Mouse (Mus musculus) right cerebral cortex, postnatal 14 days (tissue): ENCODE data around the gene Gm37240.

ENCODE experiments used
- DNase-seq: peaks from one replicate; pipeline ENCODE4 v3.0.0; 2022

The Gm37240 gene

DNA sequence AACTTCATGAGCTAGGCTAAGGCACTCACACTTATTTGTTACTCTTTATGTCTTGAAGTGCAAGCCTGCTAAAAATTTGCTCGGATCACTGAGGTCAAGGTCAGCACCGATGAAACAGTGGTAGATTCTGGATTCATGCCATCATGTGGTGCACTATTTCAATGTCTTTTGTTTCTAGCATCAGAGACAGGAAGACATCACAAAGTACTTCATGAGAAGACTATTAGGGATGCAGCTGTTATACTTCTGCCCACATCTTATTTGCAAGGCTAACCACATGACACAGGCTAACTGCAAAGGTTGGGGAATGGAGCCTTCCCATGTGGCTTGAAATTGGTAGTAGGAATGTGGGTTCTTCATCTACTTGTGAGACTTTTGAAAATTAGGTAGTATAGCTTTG lies 1081.1 kb downstream of the Gm37240 start:
- no peak for DNase-seq

DNA sequence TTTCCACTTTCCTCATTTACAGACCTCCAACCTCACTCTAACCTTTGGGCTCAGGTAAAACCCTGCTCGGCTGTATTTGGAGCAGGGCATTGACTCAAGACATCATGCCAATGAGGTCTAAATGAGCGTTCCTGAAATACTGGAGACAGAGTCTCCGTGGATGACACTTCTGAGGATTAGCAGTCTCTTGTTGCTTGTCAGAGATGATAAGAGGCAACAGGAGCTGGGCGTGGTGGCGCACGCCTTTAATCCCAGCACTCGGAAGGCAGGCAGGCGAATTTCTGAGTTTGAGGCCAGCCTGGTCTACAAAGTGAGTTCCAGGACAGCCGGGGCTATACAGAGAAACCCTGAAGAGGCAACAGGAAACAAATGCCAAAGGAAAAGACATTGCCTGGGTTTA lies 1083.3 kb downstream of the Gm37240 start:
- DNase-seq, result no peak

DNA sequence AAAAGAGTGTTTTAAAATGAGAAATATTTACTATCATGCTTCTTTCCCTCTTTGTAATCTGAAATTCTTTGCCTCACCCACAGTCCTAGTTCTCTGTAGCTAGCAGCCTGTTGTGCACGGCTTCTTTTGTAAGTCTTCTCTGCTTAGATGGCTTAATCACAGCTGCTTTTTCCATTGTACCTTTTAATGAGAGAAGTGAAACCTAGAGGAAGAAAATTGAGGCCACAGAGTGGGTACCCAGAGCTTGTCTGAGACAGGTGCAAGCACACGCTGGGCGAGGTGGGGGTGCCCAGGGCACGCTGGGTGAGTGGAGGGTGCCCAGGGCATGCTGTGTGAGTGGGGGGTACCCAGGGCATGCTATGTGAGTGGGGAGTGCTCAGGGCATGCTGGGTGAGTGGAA lies 1099.4 kb downstream of the Gm37240 start:
- DNase-seq, result no peak

DNA sequence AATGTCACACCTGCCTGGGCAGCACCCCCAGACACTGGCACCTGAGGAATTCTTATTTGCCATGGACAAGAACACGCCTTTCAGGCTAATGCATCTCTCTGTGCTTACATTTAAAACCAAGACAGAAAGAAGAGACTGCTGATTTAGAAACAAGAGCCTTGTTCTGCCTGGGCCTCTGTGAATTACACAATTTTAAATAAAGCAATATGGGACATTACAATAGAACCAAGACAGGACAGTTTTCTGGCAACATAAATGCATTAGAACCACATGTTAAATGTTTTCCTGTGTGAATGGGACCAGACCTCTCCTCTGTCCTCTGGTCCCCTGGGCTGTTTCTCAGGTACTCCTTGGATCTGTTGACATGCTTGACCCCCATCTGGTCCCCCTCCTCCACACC lies 1111.2 kb downstream of the Gm37240 start:
- no peak for DNase-seq

DNA sequence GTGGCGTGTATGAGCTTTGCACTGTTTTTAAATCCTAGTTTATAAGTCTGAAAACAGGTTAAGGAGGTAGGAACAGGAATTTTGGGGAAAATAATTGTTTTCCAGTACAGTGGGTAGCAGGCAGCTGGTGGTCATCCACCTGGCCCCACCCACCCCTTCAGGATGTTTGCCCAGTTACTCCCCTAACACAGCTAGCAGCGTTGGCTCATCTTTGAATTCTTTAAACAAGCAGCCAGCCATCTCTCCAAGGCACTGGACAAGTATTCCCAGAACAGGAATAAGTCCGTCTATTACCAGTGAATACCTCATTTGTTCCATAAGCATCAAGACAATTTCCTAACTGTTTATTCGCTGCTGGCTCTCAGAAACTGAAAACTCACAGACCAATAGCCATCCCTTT lies 1111.7 kb downstream of the Gm37240 start:
- no peak for DNase-seq

DNA sequence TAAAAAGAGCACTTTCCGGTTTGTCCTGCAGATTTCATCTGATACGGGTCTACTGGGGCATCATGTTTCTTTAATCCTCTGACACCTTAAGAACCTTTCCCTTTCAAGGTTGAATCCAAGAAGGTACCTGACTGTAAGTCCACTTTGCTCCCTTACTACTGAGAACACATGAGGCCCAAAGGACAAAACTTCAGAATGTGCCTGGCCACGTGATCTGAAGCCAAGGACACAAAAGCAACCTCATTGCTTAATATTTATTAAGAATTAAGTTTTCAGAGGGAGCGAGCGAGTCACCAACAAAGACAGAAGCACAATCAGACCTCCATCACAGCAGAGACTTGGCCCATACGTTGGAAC lies 1112.3 kb downstream of the Gm37240 start:
- DNase-seq, result no peak

DNA sequence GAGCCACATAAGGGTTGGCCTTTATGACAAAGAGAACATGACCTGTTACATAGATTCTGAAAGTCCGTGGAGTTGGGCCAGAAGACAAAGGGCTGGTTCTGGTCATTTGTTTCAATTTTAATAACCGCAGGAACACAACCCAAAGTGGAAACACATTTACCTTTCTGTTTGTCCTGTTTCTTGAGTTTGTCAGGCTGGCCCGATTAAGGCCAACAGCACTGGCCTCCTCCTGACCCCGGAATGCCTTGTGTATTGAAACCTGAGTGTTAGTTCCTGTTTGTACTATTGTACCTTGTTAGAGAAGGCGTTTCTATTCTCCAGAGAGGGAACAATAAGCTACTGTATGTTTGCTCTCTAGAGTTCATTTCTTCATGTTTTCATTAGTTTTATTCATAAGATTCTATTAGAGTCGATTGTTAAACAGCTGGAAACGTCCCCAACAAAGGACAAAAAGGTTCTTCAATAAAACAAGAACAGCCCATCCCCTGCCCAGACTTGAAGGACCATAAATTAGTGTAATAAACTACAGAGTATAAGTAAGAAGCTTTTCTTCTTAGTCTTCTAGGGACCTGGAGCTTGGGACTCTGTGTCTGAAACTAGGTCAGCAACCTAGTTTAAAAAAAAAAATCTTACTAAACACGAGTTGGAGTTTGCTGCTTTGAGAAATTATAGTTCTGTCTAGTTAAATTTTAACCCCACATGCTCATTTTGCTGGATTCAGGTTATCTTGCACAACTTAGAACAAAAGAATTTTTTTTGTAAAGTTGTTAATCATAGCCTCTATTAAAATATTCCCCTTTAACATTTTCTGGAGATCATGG lies 1112.9 kb downstream of the Gm37240 start:
- no peak for DNase-seq

DNA sequence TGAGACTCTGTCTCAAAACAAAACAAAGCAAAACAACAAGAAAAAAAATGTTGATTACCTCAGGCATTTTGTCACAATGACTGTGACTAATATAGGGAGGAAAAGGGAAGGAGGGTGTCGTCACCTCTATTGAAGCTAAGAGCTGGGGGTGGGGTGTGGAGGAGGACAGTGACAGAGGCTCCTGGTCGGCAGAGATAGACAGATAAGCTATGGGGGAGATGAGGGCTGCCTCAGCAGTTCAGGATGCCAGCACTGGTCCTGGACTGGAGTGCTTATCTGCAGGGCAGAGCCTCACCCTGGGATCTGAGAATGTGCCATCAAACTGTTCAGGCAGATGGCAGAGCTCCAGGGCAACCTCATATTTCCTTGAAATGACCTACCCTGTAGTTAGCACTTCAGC lies 1115.3 kb downstream of the Gm37240 start:
- DNase-seq, result no peak

DNA sequence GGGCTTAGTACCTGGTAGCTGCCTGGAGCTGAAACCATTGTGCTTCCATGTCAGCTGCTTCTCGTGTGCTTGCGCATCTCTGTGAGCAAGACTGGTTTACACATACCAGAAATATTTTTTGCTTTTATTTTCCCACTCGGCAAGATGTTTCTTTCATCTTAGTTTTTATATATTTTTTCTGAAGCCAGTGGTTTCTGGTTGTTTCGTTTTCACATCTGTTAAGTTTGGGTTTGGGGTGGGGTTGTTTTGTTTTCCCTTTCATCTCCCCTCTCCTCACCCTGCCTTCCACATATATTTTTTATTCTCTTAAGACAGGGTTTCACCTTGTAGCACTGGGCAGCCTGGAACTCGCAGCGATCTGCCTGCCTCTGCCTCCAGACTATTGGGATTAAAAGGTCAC lies 1116.8 kb downstream of the Gm37240 start:
- DNase-seq, result no peak

DNA sequence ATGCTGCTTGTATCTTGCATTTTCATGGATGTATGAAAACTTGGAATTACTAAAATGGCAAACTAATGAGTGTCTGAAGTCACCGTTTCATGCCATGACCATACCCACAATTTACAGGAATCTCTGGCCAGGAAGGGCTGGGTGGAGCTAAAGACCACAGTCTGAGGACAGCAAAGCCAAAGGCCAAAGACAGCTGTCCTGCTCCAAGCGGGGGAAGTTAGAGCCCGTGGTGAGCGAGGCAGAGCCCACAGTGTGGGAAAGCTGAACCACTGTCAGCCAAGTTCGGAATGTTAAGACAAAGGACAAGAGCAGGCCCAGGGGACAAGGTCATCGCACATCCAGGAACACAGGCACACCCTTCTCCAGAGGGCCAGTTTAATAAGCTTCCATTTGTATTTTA lies 1117.9 kb downstream of the Gm37240 start:
- DNase-seq, result no peak

DNA sequence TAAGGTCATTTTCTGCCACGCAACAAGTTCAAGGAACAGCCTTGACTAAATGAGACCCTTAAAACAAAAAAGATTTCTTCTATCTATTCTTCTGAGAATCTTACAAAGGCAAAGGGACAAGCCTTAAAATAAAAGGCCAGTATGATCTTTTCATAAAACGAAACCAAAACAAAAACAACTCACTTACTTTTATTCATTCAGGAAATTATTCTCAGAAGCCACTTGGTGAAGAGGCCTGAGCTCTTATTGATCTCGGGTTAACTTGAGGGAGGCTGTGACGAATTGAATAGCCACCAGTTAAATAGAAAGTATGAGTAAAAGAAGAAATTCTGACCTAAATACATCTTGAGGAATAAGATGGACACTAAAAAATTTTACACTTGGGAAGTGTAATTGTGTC lies 1118.4 kb downstream of the Gm37240 start:
- no peak for DNase-seq

DNA sequence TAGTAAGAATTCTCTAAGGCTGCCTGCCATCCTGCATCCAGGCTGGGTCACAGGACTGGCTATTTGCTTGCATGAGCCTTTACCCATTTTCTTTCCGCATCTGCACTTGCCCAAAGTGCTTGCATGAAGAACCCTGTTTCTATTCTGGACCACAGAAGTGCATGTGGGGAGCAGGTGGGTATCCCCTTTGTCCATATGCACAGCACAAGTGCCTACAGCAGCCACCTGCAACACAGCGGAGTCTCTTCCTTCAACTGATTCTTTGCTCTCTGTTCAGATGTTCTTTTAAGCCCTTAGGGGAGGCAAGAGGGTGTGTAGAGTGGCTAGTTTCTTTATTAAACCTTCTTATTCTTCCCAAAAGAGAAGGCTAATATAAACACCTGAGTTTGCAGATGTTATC lies 1133.5 kb downstream of the Gm37240 start:
- no peak for DNase-seq

DNA sequence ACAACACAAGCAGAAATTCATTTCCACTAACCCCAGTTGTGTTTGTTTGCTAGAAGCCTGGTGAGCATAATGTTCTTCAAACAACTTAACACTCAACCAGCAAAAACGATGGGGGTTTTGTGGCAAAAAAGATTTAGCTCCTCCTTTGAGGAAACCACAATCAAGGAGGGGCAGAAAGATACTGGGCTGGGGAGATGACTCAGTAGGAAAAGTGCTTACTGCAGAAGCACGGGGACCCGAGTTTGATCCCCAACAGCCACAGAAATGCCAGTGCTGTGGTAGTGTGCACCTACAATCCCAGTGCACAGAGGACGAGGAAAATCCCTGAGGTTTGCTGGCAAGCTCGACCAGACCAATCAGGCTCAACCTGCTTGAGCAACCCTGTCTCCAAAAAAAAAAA lies 1138.1 kb downstream of the Gm37240 start:
- no peak for DNase-seq

DNA sequence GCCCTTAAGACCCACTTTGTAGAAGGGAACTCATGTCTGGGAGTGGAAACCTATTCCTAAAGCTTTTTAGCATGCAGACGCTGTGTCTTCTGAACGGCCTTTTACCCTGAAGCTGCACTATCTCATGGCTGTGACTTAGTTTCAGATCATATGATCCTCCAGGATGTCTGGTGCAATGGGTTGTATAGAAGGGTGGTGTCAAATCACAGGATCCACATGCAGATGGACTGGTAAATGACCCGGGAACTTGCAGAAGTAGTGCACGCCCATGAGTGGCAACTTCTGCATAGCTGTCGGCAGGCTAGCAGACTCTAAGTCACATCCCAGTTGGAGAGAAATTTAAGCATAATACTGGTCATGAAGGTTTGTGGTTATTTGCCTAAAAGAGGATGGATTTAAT lies 1139.2 kb downstream of the Gm37240 start:
- DNase-seq, result no peak

DNA sequence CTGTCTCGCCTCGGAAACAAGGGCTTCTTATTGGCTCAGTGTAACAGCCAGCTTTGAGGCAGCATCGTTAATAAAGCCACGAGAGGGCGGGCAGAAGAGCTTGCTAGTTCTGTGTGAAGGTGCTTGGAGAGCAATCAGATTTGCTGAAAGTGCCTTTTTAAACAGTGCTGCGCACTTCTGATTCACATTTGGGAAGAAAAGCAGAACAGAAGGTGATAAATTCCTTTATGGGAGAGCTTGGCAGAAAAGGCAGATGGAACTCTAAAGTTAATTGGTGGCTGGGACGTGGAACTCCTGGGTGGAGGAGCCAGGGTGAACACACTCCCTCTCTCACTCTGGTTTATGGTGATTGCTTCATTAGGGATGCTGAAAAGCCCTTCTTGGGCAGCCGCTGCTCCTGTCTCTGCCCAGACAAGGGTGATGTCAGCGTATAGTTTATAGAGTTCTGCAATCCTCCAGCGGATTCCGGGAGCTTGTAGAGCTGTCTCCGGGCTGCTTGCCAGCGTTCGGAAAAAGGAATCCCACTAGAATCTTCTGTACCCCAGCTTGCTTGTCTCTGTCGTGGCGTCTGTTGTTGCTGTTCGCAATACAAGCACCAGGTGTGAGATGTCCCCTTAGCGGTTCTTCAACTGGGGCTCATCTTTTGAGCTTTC lies 1141.7 kb downstream of the Gm37240 start:
- DNase-seq, result peak; percentile 78

DNA sequence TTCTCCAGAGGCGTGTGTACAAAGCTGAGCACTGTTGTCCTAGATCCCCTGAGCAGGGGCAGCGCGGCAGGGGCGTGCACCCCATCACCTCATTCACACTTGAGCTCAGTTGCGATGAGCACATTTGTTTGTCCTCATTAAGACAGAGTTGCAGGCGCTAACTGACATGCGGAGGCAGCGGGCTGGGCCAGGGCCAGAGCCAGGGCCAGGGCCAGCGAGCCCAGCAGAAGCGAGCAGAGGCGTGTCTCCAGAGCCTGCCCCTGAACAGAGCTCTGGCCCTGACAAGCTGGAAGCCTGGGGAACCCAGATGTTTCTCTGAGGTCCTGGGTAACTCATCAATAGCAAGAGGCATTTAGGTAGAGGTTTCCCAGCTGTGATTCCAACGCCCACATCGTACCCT lies 1142.6 kb downstream of the Gm37240 start:
- DNase-seq, result no peak

DNA sequence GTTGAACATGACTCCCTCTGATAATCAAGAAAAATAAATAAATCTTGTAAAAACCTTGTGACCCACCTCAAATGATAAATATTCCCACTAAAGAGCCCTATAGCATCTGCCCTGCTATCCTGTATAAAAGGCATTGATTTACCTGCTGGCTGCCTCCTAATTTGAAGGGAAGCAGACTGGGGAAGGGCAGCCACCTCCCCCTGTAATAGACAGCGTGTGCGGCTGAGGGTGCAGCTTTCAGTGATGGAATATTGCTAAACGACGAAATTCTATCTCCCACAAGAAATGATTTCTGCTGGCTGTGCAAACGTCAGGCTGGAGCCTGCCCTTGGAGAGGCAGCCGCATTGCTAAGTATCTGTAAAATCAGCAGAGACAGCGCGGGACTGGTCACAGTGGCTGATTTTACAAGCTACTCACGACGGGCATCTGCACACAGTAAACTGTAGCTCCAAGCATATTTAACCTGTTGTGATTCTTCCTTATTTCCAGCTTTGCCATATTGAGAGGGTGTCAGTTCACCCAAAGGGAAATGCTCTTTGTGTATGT lies 1147.2 kb downstream of the Gm37240 start:
- DNase-seq, result no peak

DNA sequence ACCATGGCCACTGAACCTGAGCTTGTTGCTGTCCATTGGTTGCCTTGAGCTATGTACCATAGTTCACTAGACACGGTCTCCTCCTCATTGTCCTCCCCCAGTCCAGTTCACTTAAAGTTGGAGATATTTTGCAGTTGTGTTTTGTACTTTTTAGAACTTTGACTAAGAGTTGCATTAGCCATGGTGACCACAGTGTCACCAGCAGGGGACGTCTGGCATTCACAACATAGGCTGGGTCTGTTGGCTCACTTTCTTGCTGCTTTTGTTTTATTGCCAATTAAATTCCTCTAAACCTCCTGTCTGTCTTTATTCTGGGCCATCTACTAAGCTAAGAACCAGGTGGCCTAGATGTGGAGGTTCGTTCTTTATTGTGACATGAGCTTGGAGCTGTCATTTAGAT lies 1150.2 kb downstream of the Gm37240 start:
- DNase-seq, result no peak

DNA sequence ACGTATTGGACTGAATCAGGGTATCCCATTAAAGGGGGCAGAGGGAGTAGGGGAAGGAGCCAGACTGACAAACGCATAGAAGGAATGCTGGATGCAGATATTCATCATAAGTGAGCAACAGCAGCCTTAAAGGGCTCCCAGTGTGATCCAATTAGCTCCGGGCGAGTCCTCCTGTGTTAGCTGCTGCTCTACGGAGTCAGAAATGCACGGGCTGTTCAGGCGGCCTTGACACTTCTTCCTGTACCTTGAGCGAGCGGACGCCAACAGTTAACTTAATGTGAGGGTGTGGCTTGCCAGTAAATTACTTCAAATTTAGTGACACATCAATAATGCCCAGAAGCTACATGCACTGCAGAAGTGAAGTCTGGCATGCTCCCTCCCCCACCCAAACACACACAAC lies 1151.6 kb downstream of the Gm37240 start:
- DNase-seq, result no peak

DNA sequence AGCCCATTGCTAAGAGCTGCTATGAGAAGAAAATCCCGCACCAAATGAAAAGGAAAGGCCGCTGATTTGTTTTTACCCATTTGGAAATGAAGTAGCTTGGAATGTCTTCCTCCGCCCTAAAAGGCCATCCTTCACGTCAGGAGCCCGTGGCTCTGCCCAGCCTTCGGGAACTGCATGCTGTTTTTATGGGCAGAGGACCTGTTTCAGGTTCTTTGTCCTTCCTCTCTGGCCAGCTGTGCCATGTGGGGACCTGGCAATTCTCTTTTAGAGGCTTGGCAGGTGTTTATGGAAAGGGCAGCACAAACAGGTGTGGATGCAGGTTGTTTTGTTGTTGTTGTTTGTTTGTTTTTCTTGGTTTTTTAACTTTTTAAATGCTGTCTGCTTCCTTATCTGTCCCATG lies 1154.8 kb downstream of the Gm37240 start:
- no peak for DNase-seq

DNA sequence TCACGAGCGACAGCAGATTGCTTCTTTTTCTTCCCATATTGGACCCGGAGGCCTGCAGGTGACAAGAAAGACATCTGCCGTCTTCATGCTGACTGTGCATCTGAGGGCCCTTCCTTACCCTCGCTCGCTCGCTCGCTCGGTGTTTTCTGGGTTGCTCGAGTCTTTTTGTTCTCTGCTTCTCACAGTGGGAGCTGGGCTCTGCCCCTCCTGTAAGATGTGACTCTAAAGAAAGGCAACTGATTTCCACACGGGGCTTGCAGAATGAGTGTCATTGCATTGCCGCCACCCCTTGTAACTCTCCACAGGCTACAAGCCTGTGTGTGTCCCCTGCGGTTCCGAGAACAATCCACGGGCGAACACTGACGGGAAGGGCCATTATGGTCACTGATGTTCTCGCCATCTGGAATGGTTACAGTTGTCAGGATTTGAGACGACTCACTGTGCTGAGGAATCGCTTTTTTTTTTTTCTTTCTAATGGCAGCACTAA lies 1155.3 kb downstream of the Gm37240 start:
- no peak for DNase-seq

DNA sequence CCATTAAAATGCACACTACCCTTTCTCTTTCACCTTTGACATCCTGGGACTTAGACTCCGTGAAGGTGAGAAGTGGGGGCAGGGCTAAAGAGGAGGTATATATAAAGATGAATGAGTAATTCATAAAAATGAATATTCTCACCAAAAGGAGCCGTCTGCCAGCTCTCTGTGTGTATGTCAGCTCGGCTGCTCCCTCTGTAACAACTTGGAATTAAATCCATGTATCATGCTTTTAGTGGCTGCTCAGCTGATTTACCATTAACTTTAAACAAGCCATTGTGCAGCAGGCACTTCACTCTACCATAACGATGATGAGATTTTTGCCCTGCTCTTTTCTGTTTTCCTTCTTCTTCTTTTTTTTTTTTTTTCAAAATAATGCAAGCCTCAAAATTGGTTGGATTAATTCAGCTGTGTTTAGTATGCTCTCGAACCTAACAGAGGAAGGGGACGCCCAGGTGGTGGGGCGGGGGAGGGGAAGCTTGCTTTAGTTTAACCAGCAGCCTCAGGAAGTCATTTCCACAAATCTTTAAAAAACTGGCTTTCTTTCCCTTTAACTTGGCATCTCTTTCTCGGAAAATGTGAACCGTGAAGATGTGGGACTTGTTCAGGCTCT lies 1155.8 kb downstream of the Gm37240 start:
- no peak for DNase-seq

DNA sequence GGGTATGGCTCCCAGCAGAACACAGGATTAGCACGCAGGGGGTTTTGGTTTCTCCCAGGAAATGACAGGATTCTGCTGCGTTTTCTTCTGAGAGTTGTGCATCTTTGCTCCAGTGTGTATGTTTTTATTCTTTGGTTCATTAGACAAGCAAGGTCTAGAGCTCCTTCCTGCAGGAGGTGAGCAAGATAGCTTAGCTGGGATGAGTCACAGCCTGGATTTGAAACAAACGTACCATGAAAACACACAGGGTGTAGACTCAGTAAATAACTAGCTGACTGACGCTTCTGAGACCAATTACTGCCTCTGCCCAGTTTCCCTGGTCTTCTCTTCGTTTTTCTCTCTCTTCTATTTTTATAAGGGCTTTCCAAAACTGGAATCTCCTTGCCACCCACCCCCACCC lies 1156.3 kb downstream of the Gm37240 start:
- no peak for DNase-seq

DNA sequence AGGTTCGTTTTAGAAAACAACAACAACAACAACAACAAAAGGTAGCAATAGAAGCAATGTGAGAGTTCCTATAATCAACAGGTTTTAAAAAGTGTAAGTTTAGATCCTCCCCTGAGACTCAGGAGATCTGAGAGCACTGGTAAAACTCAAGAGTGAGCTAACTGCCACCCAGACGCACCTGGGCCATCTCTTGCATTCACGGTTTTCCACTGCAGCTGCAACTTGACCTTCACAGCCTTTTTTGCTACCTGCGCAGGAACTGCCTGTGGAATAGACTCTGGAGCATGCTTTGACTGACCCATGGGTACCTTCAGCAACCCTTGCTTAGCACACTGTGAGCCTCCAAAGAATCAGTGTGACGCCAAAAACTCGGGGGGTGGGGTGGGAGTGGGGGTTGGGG lies 1157.5 kb downstream of the Gm37240 start:
- DNase-seq, result no peak
